Mouse (Mus musculus) limb, embryonic 14.5 days (tissue): Measurements from ENCODE around the gene Rexo4. TPM values are rescaled to one million over a fixed set of nuclear protein-coding genes. Genes with fewer than 3 reads are reported as not detected.

Source experiments
- ATAC-seq: fragments of 200-750 bp; cut with Nextera tagmentation; 2 replicates; pipeline ENCODE4 v1.8.0; 2017; ENCODE audit warnings: low read depth, moderate number of reproducible peaks, moderate TSS enrichment; ENCODE audit not compliant: low FRiP score
- DNase-seq: peaks from one replicate; pipeline ENCODE4 v3.0.0-alpha.2; 2015; ENCODE audit warnings: low spot score
- H3K27ac ChIP-seq: fragments of 300-500 bp; sonication (generic); replicated peaks from 2 replicates; pipeline ENCODE4 v1.5.1; 2014; ENCODE audit warnings: low read depth, mild to moderate bottlenecking, low read length, moderate library complexity, mixed read lengths
- H3K27me3 ChIP-seq: fragments of 300-500 bp; sonication (generic); 2 replicates; pipeline ENCODE4 v1.6.1; 2014; ENCODE audit warnings: low read length, mixed read lengths; ENCODE audit not compliant: control insufficient read depth, insufficient read depth
- H3K36me3 ChIP-seq: fragments of 300-500 bp; sonication (generic); 2 replicates; pipeline ENCODE4 v1.6.1; 2014; ENCODE audit warnings: mild to moderate bottlenecking, low read length, moderate library complexity, mixed read lengths; ENCODE audit not compliant: control insufficient read depth, insufficient read depth
- H3K4me1 ChIP-seq: fragments of 300-500 bp; sonication (generic); 2 replicates; pipeline ENCODE4 v1.6.1; 2014; ENCODE audit warnings: antibody characterized with exemption, low read length, mixed read lengths; ENCODE audit not compliant: control insufficient read depth, insufficient read depth
- H3K4me2 ChIP-seq: fragments of 300-500 bp; sonication (generic); replicated peaks from 2 replicates; pipeline ENCODE4 v1.6.1; 2014; ENCODE audit warnings: low read depth, mild to moderate bottlenecking, low read length, moderate library complexity; ENCODE audit not compliant: severe bottlenecking
- H3K4me3 ChIP-seq: fragments of 300-500 bp; sonication (generic); replicated peaks from 2 replicates; pipeline ENCODE4 v1.5.1; 2014; ENCODE audit warnings: low read length
- H3K9ac ChIP-seq: fragments of 300-500 bp; sonication (generic); 2 replicates; pipeline ENCODE4 v1.6.1; 2014; ENCODE audit warnings: mild to moderate bottlenecking, low read depth, low read length, moderate library complexity; ENCODE audit not compliant: severe bottlenecking
- H3K9me3 ChIP-seq: fragments of 300-500 bp; sonication (generic); 2 replicates; pipeline ENCODE4 v1.6.1; 2016; ENCODE audit warnings: low read length; ENCODE audit not compliant: control insufficient read depth
- POLR2A ChIP-seq: fragments of 200-500 bp; IDR thresholded peaks from 2 replicates; pipeline ENCODE4 v1.8.0; 2012; ENCODE audit warnings: inconsistent platforms, mild to moderate bottlenecking, moderate library complexity, borderline replicate concordance; ENCODE audit not compliant: insufficient read depth, insufficient read length; ENCODE audit errors: extremely low read depth
- WGBS: fragments of 180-500 bp; shearing (Covaris S2); extraction: QIAGEN DNeasy Blood & Tissue Kit; methylation state at CpG from one replicate; pipeline ENCODE4 v1.1.7; 2014; 5-methylcytosine and 5-hydroxymethylcytosine counted together
- polyA plus RNA-seq, 2 experiments: library from polyadenylated mRNA; depleted of rRNA in 1 of 2; stranded (reverse) in 1 of 2; unstranded in 1 of 2; fragments of >200 nt; fragmentation: Nextera tagmentation in 1 of 2; extraction: Ambion mirVana in 1 of 2; gene quantifications; 2 replicates each; pipeline versions ENCODE4 v1.2.1 to v1.2.3; 2012 to 2014

Gene Rexo4
- polyA plus RNA-seq, 2 experiments: 46.1 to 64.3 TPM

- no peak for DNase-seq
Measured at GRCm38 (mm10) chr2:26920190-26920855, 43.9 kb downstream of the Rexo4 start.

GRCm38 (mm10) chr2:26919684-26920083 lies 44.5 kb downstream of the Rexo4 start:
- Histone ChIP-seq H3K9me3 (no peaks in the 10 kb centered on the region), H3K36me3 (peaks cover 68% of the 10 kb centered on the region), H3K9ac (no peak overlapping the region), H3K4me1 (peaks cover 17% of the 10 kb centered on the region), H3K4me3 (no peak overlapping the region), H3K27me3 (no peaks in the 10 kb centered on the region), H3K4me2 (no peak overlapping the region), H3K27ac (no peak overlapping the region)
- DNase-seq (no peak), ATAC-seq (no peak)
- TF ChIP-seq POLR2A: no peak
- 97% methylated on average over 3 of the region's 3 CpGs for WGBS

More at GRCm38 (mm10) chr2:26920190-26920855, 43.9 kb downstream of the Rexo4 start:
- TF ChIP-seq POLR2A: no peak
- Histone ChIP-seq H3K27ac (no peak overlapping the region), H3K4me1 (peaks cover 15% of the 10 kb centered on the region), H3K9me3 (no peaks in the 10 kb centered on the region), H3K9ac (no peak overlapping the region), H3K4me2 (no peak overlapping the region), H3K36me3 (peaks cover 74% of the 10 kb centered on the region), H3K4me3 (no peak overlapping the region), H3K27me3 (no peaks in the 10 kb centered on the region)
- WGBS: 91% methylated on average over 6 of the region's 6 CpGs
- no peak for ATAC-seq

GRCm38 (mm10) chr2:26916738-26917137 lies 47.4 kb downstream of the Rexo4 start:
- no peak for TF ChIP-seq POLR2A
- peak overlapping the region; percentile 68 for H3K9ac ChIP-seq
- WGBS: 3% methylated on average over 13 of the region's 13 CpGs
- DNase-seq (no peak), ATAC-seq (no peak)
- H3K36me3 ChIP-seq: peaks cover 66% of the 10 kb centered on the region
- peaks cover 26% of the 10 kb centered on the region for H3K4me1 ChIP-seq
- H3K4me2 ChIP-seq: peak overlapping the region; percentile 97
- H3K27ac ChIP-seq: no peak overlapping the region
- no peaks in the 10 kb centered on the region for H3K27me3 ChIP-seq
- H3K9me3 ChIP-seq: no peaks in the 10 kb centered on the region
- H3K4me3 ChIP-seq: peak overlapping the region; percentile 62

GRCm38 (mm10) chr2:26915927-26916728 lies 48.1 kb downstream of the Rexo4 start, which contains the start of the genes Surf2 and Surf1:
Gene Surf2, plus strand, starts transcription at chr2:26916367.
Gene Surf1, minus strand, starts transcription at chr2:26916530.
- 3% methylated on average over 47 of the region's 47 CpGs for WGBS
- Histone ChIP-seq H3K4me3 (peak within 1 kb of the TSS; percentile 62), H3K4me1 (peaks cover 28% of the 10 kb centered on the region), H3K27me3 (no peaks in the 10 kb centered on the region), H3K9ac (peak within 1 kb of the TSS; percentile 68), H3K36me3 (peaks cover 66% of the 10 kb centered on the region), H3K4me2 (peak within 1 kb of the TSS; percentile 97), H3K9me3 (no peaks in the 10 kb centered on the region), H3K27ac (no peak within 1 kb of the TSS; the same call in 1 of the 2 replicates)
- ATAC-seq (peak; percentile 67), DNase-seq (peak; percentile 75)
- TF ChIP-seq POLR2A: 0 out of 2 replicates have a peak, but pooled peaks have one; percentile 25

- no peak for ATAC-seq
- Histone ChIP-seq H3K27me3 (no peaks in the 10 kb centered on the region), H3K9me3 (no peaks in the 10 kb centered on the region), H3K4me1 (peaks cover 31% of the 10 kb centered on the region), H3K9ac (no peak overlapping the region), H3K36me3 (peaks cover 50% of the 10 kb centered on the region), H3K4me2 (no peak overlapping the region), H3K27ac (no peak overlapping the region), H3K4me3 (no peak overlapping the region)
- no peak for DNase-seq
- no peak for TF ChIP-seq POLR2A
- 65% methylated on average over 8 of the region's 8 CpGs for WGBS
Measured at GRCm38 (mm10) chr2:26914148-26914941, 49.8 kb downstream of the Rexo4 start.
